Mouse (Mus musculus): ENCODE measurements around the gene Enox1. TPM values are rescaled to one million over a fixed set of nuclear protein-coding genes. Genes with fewer than 3 reads are reported as not detected.

Enox1 gene
- polyA plus RNA-seq, 1 experiment from 2014 or later = 1.9 TPM

DNA sequence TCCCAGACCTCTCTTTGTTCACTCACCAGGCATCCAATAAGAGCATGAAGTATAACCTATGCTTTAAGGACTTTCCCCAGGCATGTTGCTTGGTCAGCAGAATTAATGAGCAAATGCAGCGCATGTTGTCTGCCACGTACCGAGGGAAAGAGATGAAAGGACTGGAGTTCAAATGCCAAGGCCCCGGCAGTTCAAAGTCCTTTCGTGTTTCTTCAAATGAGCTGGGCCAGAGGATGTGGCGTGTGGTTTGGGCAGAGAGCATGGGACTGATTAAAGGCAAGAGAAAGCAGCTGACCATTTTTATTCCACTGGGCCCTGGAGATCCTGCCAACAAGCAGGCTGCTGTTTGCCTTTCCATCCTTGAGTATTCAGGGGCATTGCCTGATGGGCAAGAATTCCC, 460.7 kb downstream of the Enox1 start:
- H3K4me2 ChIP-seq (replicated peaks; ENCODE audit: low read depth) = no peak overlapping the region
- no peaks in the 10 kb centered on the region for H3K36me3 ChIP-seq (ENCODE audit: control insufficient read depth, insufficient read depth)
- no peak for TF ChIP-seq CTCF (IDR thresholded peaks at IDR 0.05; ENCODE audit: low read depth)
- no peaks in the 10 kb centered on the region for H3K4me1 ChIP-seq (replicated peaks; ENCODE audit: control insufficient read depth, insufficient read depth, low read length)
- ATAC-seq = 0 out of 2 replicates have a peak, but pooled peaks have one; percentile 2
- H3K27ac ChIP-seq (ENCODE audit: low read depth, low read length) = no peak overlapping the region
- no peaks in the 10 kb centered on the region for H3K9me3 ChIP-seq (ENCODE audit: control insufficient read depth)
- H3K4me3 ChIP-seq (ENCODE audit: low read depth, low read length) = no peak overlapping the region
- 63% methylated on average over 6 of the region's 6 CpGs for WGBS
- H3K27me3 ChIP-seq (replicated peaks; ENCODE audit: control insufficient read depth, insufficient read depth, low read length) = no peaks in the 10 kb centered on the region
- no peak overlapping the region for H3K9ac ChIP-seq (ENCODE audit: low read depth, low read length)

DNA sequence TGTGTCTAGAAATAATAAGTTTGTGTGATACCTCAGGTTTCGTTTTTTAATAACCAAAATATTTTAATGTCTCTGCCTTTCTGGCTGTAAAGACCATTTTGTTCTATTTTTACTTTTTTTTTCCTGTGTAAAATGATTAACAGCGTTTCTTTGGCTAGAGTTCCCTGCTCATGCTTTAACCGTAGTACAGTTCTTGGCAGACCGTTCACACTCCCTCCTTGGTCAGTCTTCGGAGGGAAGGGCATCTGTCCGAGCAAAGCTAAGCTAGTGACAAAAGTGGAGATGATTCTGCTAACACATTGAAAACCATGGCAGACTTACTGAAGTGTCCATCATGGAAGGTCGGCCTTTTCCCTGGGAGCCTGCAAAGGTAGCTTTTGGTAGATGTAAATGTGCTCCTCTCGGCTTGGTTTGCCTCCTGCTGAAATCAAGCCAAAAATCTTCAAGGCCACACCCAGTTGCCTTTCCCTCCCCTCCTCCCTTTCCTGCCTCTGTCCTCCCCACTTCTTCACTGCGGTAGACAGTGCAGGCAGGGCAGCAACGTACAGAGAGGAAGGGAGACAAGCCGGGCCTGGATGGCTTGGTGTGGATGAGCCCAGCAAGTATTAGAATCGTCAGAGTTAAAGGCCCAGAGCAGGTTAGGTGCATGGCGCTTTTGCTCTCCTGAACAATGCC, 461.7 kb downstream of the Enox1 start:
- no peaks in the 10 kb centered on the region for H3K27me3 ChIP-seq (replicated peaks; ENCODE audit: control insufficient read depth, insufficient read depth, low read length)
- H3K36me3 ChIP-seq (ENCODE audit: control insufficient read depth, insufficient read depth) = no peaks in the 10 kb centered on the region
- H3K4me1 ChIP-seq (replicated peaks; ENCODE audit: control insufficient read depth, insufficient read depth, low read length) = no peaks in the 10 kb centered on the region
- ATAC-seq = no peak
- no peak overlapping the region for H3K9ac ChIP-seq (ENCODE audit: low read depth, low read length)
- H3K9me3 ChIP-seq (ENCODE audit: control insufficient read depth) = no peaks in the 10 kb centered on the region
- no peak overlapping the region for H3K4me3 ChIP-seq (ENCODE audit: low read depth, low read length)
- no peak overlapping the region for H3K4me2 ChIP-seq (replicated peaks; ENCODE audit: low read depth)
- no peak for TF ChIP-seq CTCF (IDR thresholded peaks at IDR 0.05; ENCODE audit: low read depth)
- H3K27ac ChIP-seq (ENCODE audit: low read depth, low read length) = no peak overlapping the region
- WGBS = 68% methylated on average over 13 of the region's 13 CpGs

DNA sequence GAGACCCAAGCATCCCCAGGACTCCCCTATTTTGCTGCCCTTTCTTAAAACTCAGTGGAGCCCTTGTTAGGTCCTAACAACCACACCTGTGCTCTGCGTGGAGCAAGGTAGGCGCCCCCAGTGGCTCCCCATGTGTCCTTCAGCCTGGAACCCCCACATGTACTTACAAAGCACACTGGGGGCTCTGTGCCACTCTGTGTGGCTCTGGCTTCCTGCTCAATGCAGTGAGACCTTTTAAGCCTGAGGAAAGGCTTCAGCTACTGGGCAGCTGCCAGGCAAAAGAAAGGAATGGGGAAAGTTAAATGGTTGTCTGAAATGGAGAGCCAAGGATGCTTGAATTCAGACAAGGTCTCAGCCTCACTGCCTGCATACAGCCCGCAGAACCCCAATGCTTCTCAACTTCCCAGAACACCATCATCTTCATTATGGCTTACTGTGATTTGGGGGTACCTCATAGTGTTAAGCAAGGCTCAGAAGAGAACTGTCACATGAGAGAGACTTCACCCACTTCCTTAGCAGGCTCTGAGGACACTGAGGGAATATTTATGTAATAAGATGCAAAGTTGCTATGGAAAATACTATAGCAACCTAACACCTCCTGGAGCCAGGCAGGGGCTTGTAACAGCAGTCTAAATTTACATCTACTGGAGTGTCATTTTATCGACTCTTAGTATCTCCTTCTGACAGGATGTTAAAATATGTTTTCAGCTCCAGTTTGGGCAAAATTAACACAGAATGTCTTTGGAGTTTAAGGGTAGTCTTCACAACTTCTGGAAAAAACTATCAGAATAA, 465.1 kb downstream of the Enox1 start:
- ATAC-seq = no peak
- H3K4me3 ChIP-seq (ENCODE audit: low read depth, low read length) = no peak overlapping the region
- no peak overlapping the region for H3K9ac ChIP-seq (ENCODE audit: low read depth, low read length)
- 68% methylated on average over 4 of the region's 4 CpGs for WGBS
- no peak overlapping the region for H3K27ac ChIP-seq (ENCODE audit: low read depth, low read length)
- H3K4me2 ChIP-seq (replicated peaks; ENCODE audit: low read depth) = no peak overlapping the region
- TF ChIP-seq CTCF (IDR thresholded peaks at IDR 0.05; ENCODE audit: low read depth) = no peak
- no peaks in the 10 kb centered on the region for H3K36me3 ChIP-seq (ENCODE audit: control insufficient read depth, insufficient read depth)
- no peaks in the 10 kb centered on the region for H3K4me1 ChIP-seq (replicated peaks; ENCODE audit: control insufficient read depth, insufficient read depth, low read length)
- H3K27me3 ChIP-seq (replicated peaks; ENCODE audit: control insufficient read depth, insufficient read depth, low read length) = no peaks in the 10 kb centered on the region
- no peaks in the 10 kb centered on the region for H3K9me3 ChIP-seq (ENCODE audit: control insufficient read depth)

DNA sequence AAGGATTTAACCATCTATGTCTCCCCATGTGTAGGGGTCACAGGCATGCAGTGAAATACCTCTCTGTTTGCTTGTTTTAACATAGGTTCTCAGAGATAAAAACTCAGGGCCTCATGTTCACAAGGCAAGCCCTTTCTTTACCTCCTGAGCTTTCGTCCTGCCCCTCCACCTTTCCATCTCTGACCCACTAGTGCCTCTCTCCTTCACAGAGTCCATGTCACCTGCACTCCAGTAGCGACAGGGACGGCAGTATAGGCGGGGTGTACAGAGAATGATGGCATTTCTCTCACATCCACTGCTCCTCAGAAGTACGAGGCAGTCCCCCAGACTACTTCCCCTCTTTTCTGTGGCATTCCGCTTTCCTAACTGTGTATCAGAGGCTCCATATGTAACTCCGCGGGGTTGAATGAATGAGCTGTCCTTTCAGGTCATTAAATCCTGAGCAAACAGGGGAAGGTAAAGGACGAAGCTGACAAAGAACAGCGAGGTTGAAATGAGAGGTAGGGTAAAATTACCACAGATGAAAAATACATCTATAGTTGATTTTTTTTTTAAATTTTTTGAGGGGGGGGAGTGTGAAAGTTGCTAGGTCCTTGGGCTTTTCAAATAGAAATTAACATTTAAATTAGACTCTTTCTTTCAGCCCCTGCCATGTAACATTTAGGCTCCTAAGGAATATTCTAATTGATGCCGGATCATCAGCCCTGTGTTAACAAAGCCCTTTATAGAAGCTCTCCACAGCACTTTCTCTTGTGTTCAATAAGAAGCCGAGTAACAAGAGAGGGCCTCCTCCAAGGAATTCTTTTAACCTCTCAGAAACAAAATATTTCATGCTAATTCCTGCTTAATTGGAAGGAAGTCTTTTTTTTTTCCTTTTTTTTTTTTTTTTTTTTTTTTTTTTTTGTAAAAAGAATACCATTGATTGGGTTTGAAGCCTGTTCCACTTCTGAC, 470.3 kb downstream of the Enox1 start:
- WGBS = 71% methylated on average over 12 of the region's 12 CpGs
- Histone ChIP-seq H3K4me3 (ENCODE audit: low read depth, low read length) (no peak overlapping the region), H3K9ac (ENCODE audit: low read depth, low read length) (no peak overlapping the region), H3K27ac (ENCODE audit: low read depth, low read length) (no peak overlapping the region), H3K36me3 (ENCODE audit: control insufficient read depth, insufficient read depth) (no peaks in the 10 kb centered on the region), H3K27me3 (replicated peaks; ENCODE audit: control insufficient read depth, insufficient read depth, low read length) (no peaks in the 10 kb centered on the region), H3K4me1 (replicated peaks; ENCODE audit: control insufficient read depth, insufficient read depth, low read length) (no peaks in the 10 kb centered on the region), H3K9me3 (ENCODE audit: control insufficient read depth) (no peaks in the 10 kb centered on the region), H3K4me2 (replicated peaks; ENCODE audit: low read depth) (no peak overlapping the region)
- ATAC-seq = no peak
- no peak for TF ChIP-seq CTCF (IDR thresholded peaks at IDR 0.05; ENCODE audit: low read depth)

DNA sequence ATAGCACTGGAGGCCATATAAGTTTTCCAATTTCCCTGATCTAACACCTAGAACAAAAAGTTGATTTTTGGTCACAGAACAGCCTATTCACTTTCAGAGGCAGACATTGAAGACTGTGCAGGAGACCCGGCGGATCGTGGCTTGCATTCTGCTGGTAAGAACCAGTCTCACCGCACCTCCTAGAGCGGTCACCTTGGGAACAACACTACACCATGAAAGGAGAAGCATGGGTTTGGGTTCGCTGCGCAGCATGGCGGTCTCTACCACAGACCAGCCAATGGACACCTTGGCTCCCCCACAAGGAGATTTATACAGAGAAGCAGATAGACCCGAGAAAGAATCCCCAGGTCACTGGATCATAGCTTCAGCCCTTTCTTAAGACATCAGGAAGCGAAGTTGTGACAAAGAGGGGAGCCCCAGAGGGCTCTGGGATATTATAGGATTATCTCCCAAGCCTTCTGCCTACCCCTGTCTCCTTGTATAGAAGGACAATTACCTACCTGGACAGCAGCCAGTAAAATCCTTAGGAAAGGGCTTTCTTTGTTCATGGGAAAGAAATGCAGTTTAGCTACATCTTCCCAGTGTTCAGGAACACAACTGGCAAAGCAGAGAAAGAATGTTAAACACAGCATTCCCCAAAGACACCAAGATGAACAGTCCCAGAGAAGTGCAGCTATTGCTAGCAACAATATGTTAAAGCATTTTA, 476.1 kb downstream of the Enox1 start:
- H3K4me1 ChIP-seq (replicated peaks; ENCODE audit: control insufficient read depth, insufficient read depth, low read length) = no peaks in the 10 kb centered on the region
- no peak overlapping the region for H3K4me3 ChIP-seq (ENCODE audit: low read depth, low read length)
- no peaks in the 10 kb centered on the region for H3K36me3 ChIP-seq (ENCODE audit: control insufficient read depth, insufficient read depth)
- no peaks in the 10 kb centered on the region for H3K27me3 ChIP-seq (replicated peaks; ENCODE audit: control insufficient read depth, insufficient read depth, low read length)
- ATAC-seq = no peak
- 85% methylated on average over 10 of the region's 10 CpGs for WGBS
- no peak overlapping the region for H3K27ac ChIP-seq (ENCODE audit: low read depth, low read length)
- no peak overlapping the region for H3K4me2 ChIP-seq (replicated peaks; ENCODE audit: low read depth)
- no peaks in the 10 kb centered on the region for H3K9me3 ChIP-seq (ENCODE audit: control insufficient read depth)
- TF ChIP-seq CTCF (IDR thresholded peaks at IDR 0.05; ENCODE audit: low read depth) = no peak
- H3K9ac ChIP-seq (ENCODE audit: low read depth, low read length) = no peak overlapping the region

Data from intestine, postnatal 0 days (tissue).